13 mouse cellular contexts compared by ENCODE assay signal in the genomic region with DNA sequence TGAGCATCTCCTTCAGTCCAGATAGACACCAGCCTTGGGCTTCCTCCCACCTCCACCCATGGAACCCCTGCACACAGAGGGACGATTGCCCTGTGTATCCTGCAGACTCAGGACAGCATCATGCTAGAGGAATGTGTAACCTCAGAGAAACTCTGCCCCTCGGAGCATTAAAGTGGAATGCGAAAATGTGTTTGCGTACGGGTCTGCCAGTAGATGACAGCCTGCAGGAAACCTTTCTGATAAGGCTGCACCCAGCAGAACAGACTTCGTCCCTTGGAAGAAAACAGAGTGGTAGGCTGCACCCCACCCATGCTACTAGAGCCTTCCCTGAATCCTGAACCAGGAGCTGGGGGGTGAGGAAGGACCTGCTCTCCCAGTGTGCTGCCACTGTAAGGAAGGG. TPM values are rescaled to one million over a fixed set of nuclear protein-coding genes. Genes with fewer than 3 reads are reported as not detected.
DNase-seq lines count a peak whose midpoint lies in the region; ATAC-seq and TF ChIP-seq lines count a peak whose summit lies in the region.
"Had no signal": no experiment of that assay in that cellular context is flagged by ENCODE, and none has a peak within 500 bp of the region (broad histone marks: within the 10 kb centered on the region; RNA-seq: fewer than 3 reads in every experiment).

No protein-coding gene starts in this region.

- no peaks in the 10 kb centered on the region for H3K27me3 ChIP-seq in midbrain, postnatal 0 days (ENCODE audit: insufficient read depth, low read length)
- H3K27me3 ChIP-seq: hindbrain, embryonic 12.5 days had no signal

- no peak overlapping the region for H3K9ac ChIP-seq in midbrain, postnatal 0 days (replicated peaks; ENCODE audit: low read length, poor library complexity, severe bottlenecking)
- H3K9ac ChIP-seq: hindbrain, embryonic 12.5 days had no signal

- no peak overlapping the region for H3K4me2 ChIP-seq in midbrain, postnatal 0 days (ENCODE audit: low read depth, low read length, poor library complexity, severe bottlenecking)
- H3K4me2 ChIP-seq: hindbrain, embryonic 12.5 days had no signal

- no peak for TF ChIP-seq CTCF in midbrain, postnatal 0 days (IDR thresholded peaks at IDR 0.05)

- H3K4me3 ChIP-seq in midbrain, postnatal 0 days (ENCODE audit: low read depth, low read length): no peak overlapping the region
- H3K4me3 ChIP-seq: hindbrain, embryonic 12.5 days; layer of hippocampus, adult 2 months; myocyte had no signal

- ATAC-seq in erythroid progenitor cell, adult 5-6 weeks (replicated peaks; ENCODE audit: low FRiP score, poor library complexity, severe bottlenecking): peak; percentile 75
- ATAC-seq in midbrain, postnatal 0 days (ENCODE audit: low FRiP score): no peak

- H3K9me3 ChIP-seq in midbrain, postnatal 0 days (ENCODE audit: low read length): no peaks in the 10 kb centered on the region
- H3K9me3 ChIP-seq: hindbrain, embryonic 12.5 days had no signal

- H3K27ac ChIP-seq in midbrain, postnatal 0 days (ENCODE audit: low read depth, low read length): no peak overlapping the region
- H3K27ac ChIP-seq: hindbrain, embryonic 12.5 days; layer of hippocampus, adult 2 months had no signal

- DNase-seq in urinary bladder, postnatal 14 days (ENCODE audit: low spot score): peak; percentile 15
- no peak for DNase-seq in urinary bladder, postnatal 4 days (ENCODE audit: low spot score in 2 of 2)
- DNase-seq in liver: peak; percentile 70
- DNase-seq in yolk sac, embryonic 10.5 days (ENCODE audit: low spot score): peak; percentile 67
- no peak for DNase-seq in cerebellum, postnatal 36 days
- no peak for DNase-seq in B cell, adult 2 months
- no peak for DNase-seq in midbrain, postnatal 0 days (ENCODE audit: low spot score)
- DNase-seq: kidney, adult 18-20 months; lung, postnatal 14 days had no signal

- WGBS in midbrain, postnatal 0 days: 86% methylated on average over 6 of the region's 6 CpGs

- no peaks in the 10 kb centered on the region for H3K4me1 ChIP-seq in midbrain, postnatal 0 days (ENCODE audit: insufficient read depth, low read length)
- H3K4me1 ChIP-seq: hindbrain, embryonic 12.5 days had no signal

- H3K36me3 ChIP-seq in midbrain, postnatal 0 days (ENCODE audit: insufficient read depth, low read length): no peaks in the 10 kb centered on the region
- H3K36me3 ChIP-seq: hindbrain, embryonic 12.5 days had no signal

RNA-seq across cellular contexts. Expression of a gene that starts 26.9 kb away (rescaled TPM):
- total RNA-seq in erythroid progenitor cell, adult 5-6 weeks (2015; ENCODE audit: low replicate concordance): 98.7 and 158 TPM in 2 replicates
- 88.5 and 131 TPM in 2 replicates for total RNA-seq in erythroid progenitor cell, adult 5-6 weeks (2017; ENCODE audit: low replicate concordance)
- total RNA-seq in midbrain, postnatal 0 days (2014; rRNA removed): 1.9 and 3.7 TPM in 2 replicates
- 0.93 and 2.2 TPM in 2 replicates for polyA plus RNA-seq in midbrain, postnatal 0 days (2015; fragmentation: Nextera tagmentation; extraction: Ambion mirVana)

Comparison
In these comparisons a context has a peak if more than half of its experiments do, and no peak if none do; other contexts are left out.
1. DNase-seq: peak in urinary bladder, postnatal 14 days (single experiment), liver (single experiment) and yolk sac, embryonic 10.5 days (single experiment); none in urinary bladder, postnatal 4 days (0 of 2), cerebellum, postnatal 36 days (0 of 2), B cell, adult 2 months (0 of 2) and midbrain, postnatal 0 days (single experiment).
2. RNA of a gene that starts 26.9 kb away (total RNA-seq): 88.5 to 158 TPM in erythroid progenitor cell, adult 5-6 weeks; 1.9 to 3.7 TPM in midbrain, postnatal 0 days; every median in the first group is over 10 times any median in the second.